Mouse (Mus musculus) myocyte (in vitro differentiated cells): ENCODE data around the gene Slc46a2.

Experiments
- E2F4 ChIP-seq: IDR thresholded peaks from one replicate; pipeline ENCODE4 v1.6.1; 2011; ENCODE audit warnings: mild to moderate bottlenecking, control low read depth, moderate library complexity; ENCODE audit not compliant: insufficient read depth
- MAX ChIP-seq: IDR thresholded peaks from one replicate; pipeline ENCODE4 v1.6.1; 2011; ENCODE audit warnings: low read depth, mild to moderate bottlenecking, control low read depth
- MYOG ChIP-seq, 3 experiments: IDR thresholded peaks; one replicate each; pipeline ENCODE4 v1.6.1; 2011; ENCODE audit warnings: control low read depth in 2 of 3, low read depth in 2 of 3, mild to moderate bottlenecking in 2 of 3; ENCODE audit not compliant: insufficient read length in 2 of 3, control insufficient read depth in 1 of 3, insufficient read depth in 1 of 3
- POLR2A ChIP-seq: IDR thresholded peaks from one replicate; pipeline ENCODE4 v1.6.1; 2011; ENCODE audit warnings: low read depth, mild to moderate bottlenecking, control low read depth, moderate library complexity; ENCODE audit not compliant: insufficient read length
- POLR2AphosphoS2 ChIP-seq: IDR thresholded peaks from one replicate; pipeline ENCODE4 v1.6.1; 2011; ENCODE audit warnings: low read depth, control low read depth; ENCODE audit not compliant: insufficient read length

- TF ChIP-seq MAX (no peak), POLR2AphosphoS2 (no peak), E2F4 (no peak), MYOG (IDR thresholded peaks at IDR 0.05; ENCODE audit: control insufficient read depth in 1 of 3, insufficient read depth in 1 of 3, insufficient read length in 2 of 3, low read depth in 2 of 3) (no peak), POLR2A (no peak)
Observed at GRCm38 (mm10) chr4:59897814-59898520, 16.9 kb downstream of the Slc46a2 start.
